8 mouse cellular contexts compared by ENCODE assay signal in the genomic region with DNA sequence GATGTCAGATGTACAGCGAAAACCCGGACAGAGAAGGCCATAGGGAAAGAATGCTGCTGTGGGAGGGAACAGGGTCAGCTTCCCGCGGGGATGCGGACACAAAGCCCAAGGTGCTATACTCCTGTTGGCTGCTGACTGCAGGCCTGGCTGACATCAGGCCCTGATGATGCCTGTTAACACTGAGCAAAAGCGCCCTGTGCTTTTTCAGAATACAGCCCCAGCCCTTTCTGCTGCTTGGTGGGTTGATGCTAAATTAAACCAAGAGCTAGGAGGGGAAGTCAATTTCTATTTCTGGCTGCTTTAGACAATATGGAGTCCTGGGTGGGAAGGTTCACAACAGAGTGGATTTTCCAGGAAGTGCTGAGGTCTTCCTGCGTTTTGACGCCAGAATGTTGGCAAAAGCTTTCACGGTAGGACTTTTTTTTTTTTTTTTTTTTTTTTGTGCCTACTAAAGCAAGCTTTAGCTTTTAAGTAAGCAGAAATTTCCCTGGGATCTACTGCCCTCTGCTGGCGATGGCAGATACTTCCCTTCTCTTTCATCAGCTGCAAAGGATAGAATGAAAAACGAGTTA.
DNase-seq lines count a peak whose midpoint lies in the region; ATAC-seq and TF ChIP-seq lines count a peak whose summit lies in the region.

No protein-coding gene starts in this region.

- peak overlapping the region; percentile 49 for H3K27ac ChIP-seq in embryonic facial prominence, embryonic 13.5 days
- H3K27ac ChIP-seq in heart, embryonic 10.5 days: peak overlapping the region; percentile 85
- peak overlapping the region; percentile 55 for H3K27ac ChIP-seq in kidney, embryonic 14.5 days (ENCODE audit: low read depth, low read length)
- 0 out of 2 replicates have a peak overlapping the region, but pooled peaks have one; percentile 33 for H3K27ac ChIP-seq in limb, embryonic 14.5 days (replicated peaks; ENCODE audit: low read depth, low read length)
- peak overlapping the region; percentile 72 for H3K27ac ChIP-seq in stomach, embryonic 16.5 days (ENCODE audit: low read length)

- H3K4me2 ChIP-seq in embryonic facial prominence, embryonic 13.5 days: peak overlapping the region; percentile 45
- peak overlapping the region; percentile 10; the same call in 1 of the 2 replicates for H3K4me2 ChIP-seq in kidney, embryonic 14.5 days (replicated peaks; ENCODE audit: low read depth, low read length)
- peak overlapping the region; percentile 35 for H3K4me2 ChIP-seq in limb, embryonic 14.5 days (replicated peaks; ENCODE audit: low read depth, low read length, severe bottlenecking)
- peak overlapping the region; percentile 6; the same call in 1 of the 2 replicates for H3K4me2 ChIP-seq in stomach, embryonic 16.5 days (ENCODE audit: low read depth, low read length)

- H3K27me3 ChIP-seq in embryonic facial prominence, embryonic 13.5 days: peaks cover 10% of the 10 kb centered on the region; the same call in 1 of the 2 replicates
- no peaks in the 10 kb centered on the region for H3K27me3 ChIP-seq in heart, embryonic 10.5 days (ENCODE audit: insufficient read depth, poor library complexity, severe bottlenecking)
- no peaks in the 10 kb centered on the region for H3K27me3 ChIP-seq in kidney, embryonic 14.5 days (ENCODE audit: control insufficient read depth, insufficient read depth, low read length)
- no peaks in the 10 kb centered on the region for H3K27me3 ChIP-seq in limb, embryonic 14.5 days (ENCODE audit: control insufficient read depth, insufficient read depth, low read length)
- no peaks in the 10 kb centered on the region for H3K27me3 ChIP-seq in stomach, embryonic 16.5 days (ENCODE audit: control insufficient read depth, insufficient read depth, low read length)

- ATAC-seq in embryonic facial prominence, embryonic 13.5 days (ENCODE audit: insufficient number of reproducible peaks, insufficient read depth, low FRiP score, low TSS enrichment, low read depth): no peak; the same call in 1 of the 2 replicates
- ATAC-seq in kidney, embryonic 14.5 days (ENCODE audit: low FRiP score, low TSS enrichment): no peak
- ATAC-seq in limb, embryonic 14.5 days (ENCODE audit: low FRiP score, low read depth): peak; percentile 21; the same call in 1 of the 2 replicates
- peak; percentile 37; the same call in 1 of the 2 replicates for ATAC-seq in stomach, embryonic 16.5 days (ENCODE audit: insufficient read depth, low FRiP score)

- H3K36me3 ChIP-seq in embryonic facial prominence, embryonic 13.5 days: no peaks in the 10 kb centered on the region
- no peaks in the 10 kb centered on the region for H3K36me3 ChIP-seq in heart, embryonic 10.5 days
- no peaks in the 10 kb centered on the region for H3K36me3 ChIP-seq in kidney, embryonic 14.5 days (ENCODE audit: control insufficient read depth, insufficient read depth, low read length)
- no peaks in the 10 kb centered on the region for H3K36me3 ChIP-seq in limb, embryonic 14.5 days (ENCODE audit: control insufficient read depth, insufficient read depth, low read length)
- H3K36me3 ChIP-seq in stomach, embryonic 16.5 days (ENCODE audit: control insufficient read depth, insufficient read depth, low read length): no peaks in the 10 kb centered on the region

- DNase-seq in 3134 (ENCODE audit: extremely low read depth, insufficient read length, low spot score): peak; percentile 59
- peak; percentile 90 for DNase-seq in adrenal gland, postnatal 14 days
- DNase-seq in heart, embryonic 10.5 days (ENCODE audit: low spot score): peak; percentile 89
- peak; percentile 94 for DNase-seq in limb, embryonic 14.5 days (ENCODE audit: low spot score)
- peak; percentile 61 for DNase-seq in naive thymus-derived CD4-positive, alpha-beta T cell, adult 2 months (ENCODE audit: low read depth)

- 8% methylated on average over 11 of the region's 11 CpGs for WGBS in embryonic facial prominence, embryonic 13.5 days
- WGBS in heart, embryonic 10.5 days: 4% methylated on average over 11 of the region's 11 CpGs
- 5% methylated on average over 11 of the region's 11 CpGs for WGBS in kidney, embryonic 14.5 days
- 13% methylated on average over 11 of the region's 11 CpGs for WGBS in limb, embryonic 14.5 days
- WGBS in stomach, embryonic 16.5 days: 13% methylated on average over 11 of the region's 11 CpGs

- no peaks in the 10 kb centered on the region; the same call in 1 of the 2 replicates for H3K9me3 ChIP-seq in embryonic facial prominence, embryonic 13.5 days
- no peaks in the 10 kb centered on the region for H3K9me3 ChIP-seq in heart, embryonic 10.5 days
- H3K9me3 ChIP-seq in kidney, embryonic 14.5 days (ENCODE audit: control insufficient read depth, low read length): no peaks in the 10 kb centered on the region
- H3K9me3 ChIP-seq in limb, embryonic 14.5 days (ENCODE audit: control insufficient read depth, low read length): no peaks in the 10 kb centered on the region
- H3K9me3 ChIP-seq in stomach, embryonic 16.5 days (replicated peaks; ENCODE audit: control insufficient read depth, low read length): no peaks in the 10 kb centered on the region

- peaks cover 37% of the 10 kb centered on the region for H3K4me1 ChIP-seq in embryonic facial prominence, embryonic 13.5 days
- H3K4me1 ChIP-seq in heart, embryonic 10.5 days: peaks cover 47% of the 10 kb centered on the region
- H3K4me1 ChIP-seq in kidney, embryonic 14.5 days (ENCODE audit: control insufficient read depth, insufficient read depth, low read length): peaks cover 41% of the 10 kb centered on the region
- peaks cover 31% of the 10 kb centered on the region for H3K4me1 ChIP-seq in limb, embryonic 14.5 days (ENCODE audit: control insufficient read depth, insufficient read depth, low read length)
- H3K4me1 ChIP-seq in stomach, embryonic 16.5 days (ENCODE audit: control insufficient read depth, insufficient read depth, low read length): peaks cover 24% of the 10 kb centered on the region

- TF ChIP-seq POLR2A in limb, embryonic 14.5 days (IDR thresholded peaks at IDR 0.05; ENCODE audit: borderline replicate concordance, extremely low read depth, insufficient read depth, insufficient read length): no peak

- peak overlapping the region; percentile 32; the same call in 1 of the 2 replicates for H3K9ac ChIP-seq in embryonic facial prominence, embryonic 13.5 days
- no peak overlapping the region for H3K9ac ChIP-seq in kidney, embryonic 14.5 days (ENCODE audit: low read depth, low read length)
- H3K9ac ChIP-seq in limb, embryonic 14.5 days (ENCODE audit: low read depth, low read length, severe bottlenecking): peak overlapping the region; percentile 36; the same call in 1 of the 2 replicates
- peak overlapping the region; percentile 55 for H3K9ac ChIP-seq in stomach, embryonic 16.5 days (ENCODE audit: low read length)

- H3K4me3 ChIP-seq in embryonic facial prominence, embryonic 13.5 days: 0 out of 2 replicates have a peak overlapping the region, but pooled peaks have one; percentile 10
- H3K4me3 ChIP-seq in heart, embryonic 10.5 days: peak overlapping the region; percentile 27; the same call in 1 of the 2 replicates
- H3K4me3 ChIP-seq in kidney, embryonic 14.5 days (ENCODE audit: low read length): no peak overlapping the region
- 0 out of 2 replicates have a peak overlapping the region, but pooled peaks have one; percentile 13 for H3K4me3 ChIP-seq in limb, embryonic 14.5 days (replicated peaks; ENCODE audit: low read length)
- H3K4me3 ChIP-seq in stomach, embryonic 16.5 days (replicated peaks; ENCODE audit: low read length): no peak overlapping the region

Comparison
In these comparisons a context has a peak if more than half of its experiments do, and no peak if none do; other contexts are left out.
1. ATAC-seq: peak in limb, embryonic 14.5 days (single experiment) and stomach, embryonic 16.5 days (single experiment); none in embryonic facial prominence, embryonic 13.5 days (single experiment) and kidney, embryonic 14.5 days (single experiment).
2. H3K27ac ChIP-seq: peak in every context shown above with its lines; median percentile 85 in heart, embryonic 10.5 days; 72 in stomach, embryonic 16.5 days; 55 in kidney, embryonic 14.5 days; 49 in embryonic facial prominence, embryonic 13.5 days; 33 in limb, embryonic 14.5 days.
3. H3K4me3 ChIP-seq: peak in embryonic facial prominence, embryonic 13.5 days (single experiment), heart, embryonic 10.5 days (single experiment) and limb, embryonic 14.5 days (single experiment); none in kidney, embryonic 14.5 days (single experiment) and stomach, embryonic 16.5 days (single experiment).
4. Peak in every context shown above with its lines, with median percentiles within 50 percentile points of each other: DNase-seq and H3K4me2 ChIP-seq.